Mouse (Mus musculus) CH12.LX (cell line): ENCODE results near the gene Cyb5b. TPM values are rescaled to one million over a fixed set of nuclear protein-coding genes. Genes with fewer than 3 reads are reported as not detected.
"Not testable (repeated sequence)": the region's sequence is repeated elsewhere in the genome, so short reads cannot be mapped to it uniquely, and the experiment has no call there.

Experiments
- DNase-seq: peaks from one replicate; pipeline ENCODE4 v3.0.0-alpha.2; 2013; ENCODE audit errors: extremely low read depth
- H3K27ac ChIP-seq: 2 replicates; pipeline ENCODE4 v1.5.1; 2012; ENCODE audit warnings: low read depth, mild to moderate bottlenecking, control low read depth, moderate library complexity; ENCODE audit not compliant: insufficient read depth
- H3K27me3 ChIP-seq: replicated peaks from 2 replicates; pipeline ENCODE3; 2012; ENCODE audit warnings: inconsistent platforms
- H3K36me3 ChIP-seq, 2 experiments: replicated peaks in 1 of 2; 2 replicates each; pipeline versions ENCODE3 to v1.6.1; 2012; ENCODE audit warnings: inconsistent platforms in 1 of 2, low read length in 1 of 2, mild to moderate bottlenecking in 1 of 2, mixed read lengths in 1 of 2, moderate library complexity in 1 of 2; ENCODE audit not compliant: control insufficient read depth in 1 of 2, insufficient read depth in 1 of 2
- H3K4me1 ChIP-seq, 2 experiments: 2 replicates each; pipeline ENCODE4 v1.6.1; 2012; ENCODE audit warnings: inconsistent platforms in 1 of 2, moderate library complexity in 1 of 2; ENCODE audit not compliant: insufficient read depth in 2 of 2, control insufficient read depth in 1 of 2
- H3K4me2 ChIP-seq: 2 replicates; pipeline ENCODE4 v1.6.1; 2012; ENCODE audit warnings: low read depth, mild to moderate bottlenecking, control low read depth; ENCODE audit not compliant: poor library complexity, insufficient read depth, severe bottlenecking
- H3K4me3 ChIP-seq, 3 experiments: fragments of 150-350 bp in 1 of 3; sonication (generic) in 1 of 3; replicated peaks in 1 of 3; 2 replicates each; pipeline versions ENCODE3 to v1.5.1; 2011 to 2012; ENCODE audit warnings: low read depth in 2 of 3, low read length in 2 of 3, mild to moderate bottlenecking in 2 of 3, moderate library complexity in 2 of 3, control low read depth in 1 of 3, improper control_type of control experiment in 1 of 3, inconsistent platforms in 1 of 3, mixed read lengths in 1 of 3; ENCODE audit not compliant: poor library complexity in 1 of 3
- H3K79me2 ChIP-seq: replicated peaks from 2 replicates; pipeline ENCODE4 v1.6.1; 2012; ENCODE audit warnings: mild to moderate bottlenecking, moderate library complexity; ENCODE audit not compliant: control insufficient read depth, poor library complexity, insufficient read depth, severe bottlenecking; ENCODE audit errors: extremely low read depth
- H3K9ac ChIP-seq: 2 replicates; pipeline ENCODE4 v1.6.1; 2012; ENCODE audit warnings: low read depth, mild to moderate bottlenecking, control low read depth, moderate library complexity; ENCODE audit not compliant: insufficient read depth
- H3K9me3 ChIP-seq: replicated peaks from 2 replicates; pipeline ENCODE3; 2012; ENCODE audit warnings: low read length, inconsistent platforms, mixed read lengths
- CTCF ChIP-seq, 2 experiments: IDR thresholded peaks in 1 of 2; conservative IDR thresholded peaks in 1 of 2; 2 replicates each; pipeline ENCODE4 v1.5.1; 2011 to 2012; ENCODE audit warnings: low read depth in 2 of 2, low read length in 2 of 2, improper control_type of control experiment in 1 of 2, inconsistent platforms in 1 of 2, mild to moderate bottlenecking in 1 of 2, moderate library complexity in 1 of 2
- E2F4 ChIP-seq: IDR thresholded peaks from 2 replicates; pipeline ENCODE4 v1.6.1; 2011; ENCODE audit warnings: low read depth, low read length, improper control_type of control experiment; ENCODE audit not compliant: insufficient replicate concordance
- ELF1 ChIP-seq: IDR thresholded peaks from 2 replicates; pipeline ENCODE4 v1.6.1; 2014; ENCODE audit warnings: low read depth, mild to moderate bottlenecking, inconsistent platforms, low read length, improper control_type of control experiment
- ETS1 ChIP-seq: conservative IDR thresholded peaks from 2 replicates; pipeline ENCODE4 v1.6.1; 2012; ENCODE audit warnings: low read depth, mild to moderate bottlenecking, inconsistent platforms, low read length, improper control_type of control experiment, moderate library complexity
- GABPA ChIP-seq: IDR thresholded peaks from 2 replicates; pipeline ENCODE4 v1.6.1; 2012; ENCODE audit warnings: low read depth, low read length, improper control_type of control experiment, inconsistent platforms; ENCODE audit not compliant: insufficient replicate concordance
- MAFK ChIP-seq: IDR thresholded peaks from 2 replicates; pipeline ENCODE4 v1.6.1; 2011; ENCODE audit warnings: low read length, improper control_type of control experiment; ENCODE audit not compliant: insufficient replicate concordance
- MAZ ChIP-seq: IDR thresholded peaks from 2 replicates; pipeline ENCODE4 v1.6.1; 2012; ENCODE audit warnings: low read depth, mild to moderate bottlenecking, inconsistent platforms, low read length, improper control_type of control experiment, moderate library complexity
- MYC ChIP-seq: IDR thresholded peaks from 2 replicates; pipeline ENCODE4 v1.6.1; 2011; ENCODE audit warnings: low read depth, mild to moderate bottlenecking, improper control_type of control experiment, low read length
- NELFE ChIP-seq: IDR thresholded peaks from 2 replicates; pipeline ENCODE4 v1.6.1; 2011; ENCODE audit warnings: low read depth, low read length, improper control_type of control experiment
- NRF1 ChIP-seq: IDR thresholded peaks from 2 replicates; pipeline ENCODE4 v1.6.1; 2014; ENCODE audit warnings: low read depth, mild to moderate bottlenecking, inconsistent platforms, low read length, improper control_type of control experiment, moderate library complexity
- POLR2AphosphoS2 ChIP-seq: IDR thresholded peaks from 2 replicates; pipeline ENCODE4 v1.6.1; 2011; ENCODE audit warnings: low read depth, low read length, improper control_type of control experiment
- RAD21 ChIP-seq: IDR thresholded peaks from 2 replicates; pipeline ENCODE4 v1.6.1; 2011; ENCODE audit warnings: low read depth, mild to moderate bottlenecking, low read length, improper control_type of control experiment, moderate library complexity
- RCOR1 ChIP-seq: conservative IDR thresholded peaks from 2 replicates; pipeline ENCODE4 v1.6.1; 2012; ENCODE audit warnings: low read depth, mild to moderate bottlenecking, inconsistent platforms, low read length, improper control_type of control experiment
- SMC3 ChIP-seq: IDR thresholded peaks from 2 replicates; pipeline ENCODE4 v1.6.1; 2011; ENCODE audit warnings: low read depth, low read length, improper control_type of control experiment
- ZC3H11A ChIP-seq: IDR thresholded peaks from 2 replicates; pipeline ENCODE4 v1.6.1; 2012; ENCODE audit warnings: low read depth, mild to moderate bottlenecking, inconsistent platforms, low read length, improper control_type of control experiment
- ZNF384 ChIP-seq: IDR thresholded peaks from 2 replicates; pipeline ENCODE4 v1.6.1; 2012; ENCODE audit warnings: low read depth, low read length, improper control_type of control experiment, inconsistent platforms
- dilution Hi-C: fragments of 300-500 bp; cut with MboI; formaldehyde crosslinking; loops from 2 replicates; pipeline ENCODE4 v1.14.3; 2020; ENCODE audit warnings: low sequenced_read_pairs; ENCODE audit not compliant: extremely low pct_unique_long_range_greater_than_20kb, extremely low pct_ligation_motif_present
- in situ Hi-C: fragments of 300-500 bp; cut with MboI; formaldehyde crosslinking; loops from 3 replicates; pipeline ENCODE4 v1.14.3; 2019; ENCODE audit warnings: low sequenced_read_pairs, low pct_ligation_motif_present, low pct_unique_long_range_greater_than_20kb, mixed read lengths
- polyA plus RNA-seq: library from polyadenylated mRNA; unstranded; fragments of >175 nt; gene quantifications from 2 replicates; pipeline ENCODE4 v1.2.1, GENCODE M21; 2012; ENCODE audit warnings: low read depth; ENCODE audit not compliant: insufficient read length
- total RNA-seq, 2 experiments: library from RNA; depleted of rRNA; stranded (reverse); fragments of 300-350 nt in 1 of 2; fragments of >200 nt in 1 of 2; gene quantifications; 2 replicates each; pipeline ENCODE4 v1.2.3; 2012 to 2014

The Cyb5b gene
- total and polyA plus RNA-seq, 3 experiments: 74.0 to 156 (median 108) TPM

GRCm38 (mm10) chr8:107104547-107104946 is 45.9 kb upstream of the Cyb5b start:
- no peak for TF ChIP-seq ETS1
- peak; percentile 74 to 87 for TF ChIP-seq CTCF (conservative IDR thresholded peaks at IDR 0.05 in 1 of 2, IDR thresholded peaks at IDR 0.05 in 1 of 2; ENCODE audit: low read depth in 2 of 2, low read length in 2 of 2)
- peak; percentile 83 for TF ChIP-seq RAD21
- peak; percentile 68 for TF ChIP-seq SMC3
- TF ChIP-seq GABPA: no peak
- dilution Hi-C loops: no loop called here
- Histone ChIP-seq H3K36me3 (no peaks in the 10 kb centered on the region), H3K27ac (no peak overlapping the region), H3K9ac (no peak overlapping the region), H3K4me1 (peaks cover 0 to 2% of the 10 kb centered on the region in 2 experiments; a peak in 1 of 4 replicates), H3K9me3 (no peaks in the 10 kb centered on the region), H3K79me2 (no peaks in the 10 kb centered on the region), H3K4me2 (no peak overlapping the region), H3K27me3 (no peaks in the 10 kb centered on the region), H3K4me3 (no peak overlapping the region)
- in situ Hi-C loops: loop anchor here (25.0 kb wide), 1 partner anchor 458 kb away; no protein-coding TSS in a partner anchor
- DNase-seq: peak; percentile 71

- H3K36me3 ChIP-seq, H3K4me2 ChIP-seq, H3K27ac ChIP-seq, H3K79me2 ChIP-seq, DNase-seq, H3K4me1 ChIP-seq, H3K4me3 ChIP-seq, H3K27me3 ChIP-seq, dilution Hi-C loops, H3K9ac ChIP-seq, H3K9me3 ChIP-seq: not testable (repeated sequence)
- in situ Hi-C loops: loop anchor here (25.0 kb wide), 1 partner anchor 454 kb away; no protein-coding TSS in a partner anchor
Observed at GRCm38 (mm10) chr8:107108089-107108488, 42.4 kb upstream of the Cyb5b start.

GRCm38 (mm10) chr8:107108978-107109720 is 41.3 kb upstream of the Cyb5b start:
- no peak for TF ChIP-seq ZC3H11A
- no peak for TF ChIP-seq GABPA
- no peak for TF ChIP-seq POLR2AphosphoS2
- no peak for TF ChIP-seq NELFE
- TF ChIP-seq ZNF384: no peak
- TF ChIP-seq MAFK: no peak
- TF ChIP-seq MAZ: no peak
- TF ChIP-seq NRF1: no peak
- no peak for TF ChIP-seq ELF1
- no peak for TF ChIP-seq RCOR1
- no peak for TF ChIP-seq E2F4
- no peak for TF ChIP-seq MYC
- TF ChIP-seq, all 38 proteins: peak for 0
- no peak overlapping the region for H3K9ac ChIP-seq

More at GRCm38 (mm10) chr8:107108978-107109720, 41.3 kb upstream of the Cyb5b start:
- dilution Hi-C loops (no loop called here), in situ Hi-C loops (loop anchor here (25.0 kb wide), 1 partner anchor 453 kb away; no protein-coding TSS in a partner anchor)
- DNase-seq: no peak
- Histone ChIP-seq H3K9me3 (no peaks in the 10 kb centered on the region), H3K4me3 (no peak overlapping the region), H3K27me3 (no peaks in the 10 kb centered on the region), H3K36me3 (no peaks in the 10 kb centered on the region), H3K4me1 (peaks cover 0 to 2% of the 10 kb centered on the region in 2 experiments; a peak in 1 of 4 replicates), H3K4me2 (no peak overlapping the region), H3K79me2 (no peaks in the 10 kb centered on the region), H3K27ac (no peak overlapping the region)
